Mouse (Mus musculus) 3T3-L1 (cell line): ENCODE measurements at regions not wholly inside any gene's neighbourhood (a gene's known extent, or its start where the extent isn't known, plus 50 kb on each side); places are given as distances from the start of the nearest gene placed in this dataset.

Source experiments
- DNase-seq: peaks from one replicate; pipeline ENCODE4 v3.0.0-alpha.2; 2015; ENCODE audit warnings: low read depth, low spot score

GRCm38 (mm10) chr14:123219590-123219989, 235.8 kb upstream of the Tmtc4 start:
- no peak for DNase-seq

DNA sequence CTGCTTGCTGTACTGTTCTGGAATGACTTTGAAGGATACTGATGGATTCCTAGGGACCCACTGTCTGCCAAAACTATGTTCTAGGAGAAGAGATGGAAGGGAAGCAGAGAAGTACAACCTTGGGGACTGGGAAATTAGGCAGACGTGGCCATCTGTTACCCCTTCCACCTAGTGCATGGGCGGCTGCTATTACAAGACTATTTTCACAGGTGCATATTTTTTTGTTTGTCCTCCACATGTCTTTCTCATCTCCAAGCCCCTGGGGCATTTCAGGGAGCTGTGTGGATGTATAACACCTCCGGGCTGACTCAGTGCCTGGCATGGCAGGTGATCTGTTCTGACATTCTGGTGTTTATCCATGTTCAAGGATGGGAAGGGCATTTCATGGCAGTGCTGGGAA, 226.4 kb upstream of the Tmtc4 start:
- DNase-seq = no peak

DNA sequence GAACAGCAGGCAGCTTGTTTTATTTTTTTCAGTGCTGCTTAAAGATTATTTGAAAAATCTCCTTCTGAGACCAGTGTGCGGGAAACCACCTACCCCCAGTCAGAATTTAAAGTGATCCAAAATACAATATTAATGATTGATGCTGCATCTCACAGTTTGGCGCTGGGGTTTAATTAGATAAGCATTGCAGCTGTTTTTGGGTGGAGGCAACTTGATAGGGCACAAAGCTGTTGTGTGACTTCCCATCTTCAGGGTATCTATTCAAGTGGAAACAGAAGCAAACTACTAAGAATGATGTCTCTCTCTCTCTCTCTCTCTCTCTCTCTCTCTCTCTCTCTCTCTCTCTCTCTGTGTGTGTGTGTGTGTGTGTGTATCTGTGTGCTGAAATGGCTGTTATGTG, 219.0 kb upstream of the Tmtc4 start:
- no peak for DNase-seq

DNA sequence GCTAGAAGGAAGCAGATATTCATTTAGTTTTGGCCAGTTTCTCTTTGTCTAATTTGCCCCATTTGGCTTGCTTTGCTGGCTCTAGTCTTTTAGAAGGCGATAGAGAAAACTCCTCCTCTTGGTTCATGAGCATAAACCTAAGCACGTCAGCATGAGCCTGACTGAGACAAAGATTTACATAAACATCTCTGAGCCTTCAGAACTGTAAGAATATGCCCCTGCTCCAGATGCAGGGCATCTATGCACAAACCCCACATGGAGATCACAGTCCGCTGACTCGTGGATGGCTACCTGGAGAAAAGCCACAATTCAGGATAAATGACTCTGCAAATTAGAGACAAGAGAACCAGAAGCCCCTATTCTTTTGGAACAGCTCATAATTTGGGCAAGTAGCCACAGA, 218.5 kb upstream of the Tmtc4 start:
- DNase-seq = peak; percentile 78

- peak; percentile 81 for DNase-seq
Observed at GRCm38 (mm10) chr14:123201426-123202274, 217.8 kb upstream of the Tmtc4 start.

GRCm38 (mm10) chr14:123199111-123199510, 215.3 kb upstream of the Tmtc4 start:
- DNase-seq = no peak

- no peak for DNase-seq
Observed at GRCm38 (mm10) chr14:123192574-123192973, 208.7 kb upstream of the Tmtc4 start.

DNA sequence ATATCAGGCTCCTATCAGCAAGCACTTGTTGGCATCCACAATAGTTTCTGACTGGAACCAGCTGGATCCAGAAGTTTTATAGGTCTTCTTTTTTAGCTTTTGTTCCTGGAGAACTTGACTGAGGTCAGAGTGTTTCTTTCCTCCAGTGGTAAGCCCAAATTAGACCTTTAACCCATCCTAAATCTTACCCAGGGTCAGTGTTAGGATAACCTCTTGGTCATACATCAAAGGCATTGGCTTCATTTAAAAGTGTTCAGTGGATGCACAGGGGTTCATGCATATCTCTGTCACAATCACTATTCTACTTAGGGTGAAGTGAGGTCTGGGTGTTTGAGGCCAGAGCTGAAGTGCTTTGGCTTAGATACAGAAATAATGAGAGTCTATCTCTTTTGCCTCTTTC, 206.9 kb upstream of the Tmtc4 start:
- no peak for DNase-seq

DNA sequence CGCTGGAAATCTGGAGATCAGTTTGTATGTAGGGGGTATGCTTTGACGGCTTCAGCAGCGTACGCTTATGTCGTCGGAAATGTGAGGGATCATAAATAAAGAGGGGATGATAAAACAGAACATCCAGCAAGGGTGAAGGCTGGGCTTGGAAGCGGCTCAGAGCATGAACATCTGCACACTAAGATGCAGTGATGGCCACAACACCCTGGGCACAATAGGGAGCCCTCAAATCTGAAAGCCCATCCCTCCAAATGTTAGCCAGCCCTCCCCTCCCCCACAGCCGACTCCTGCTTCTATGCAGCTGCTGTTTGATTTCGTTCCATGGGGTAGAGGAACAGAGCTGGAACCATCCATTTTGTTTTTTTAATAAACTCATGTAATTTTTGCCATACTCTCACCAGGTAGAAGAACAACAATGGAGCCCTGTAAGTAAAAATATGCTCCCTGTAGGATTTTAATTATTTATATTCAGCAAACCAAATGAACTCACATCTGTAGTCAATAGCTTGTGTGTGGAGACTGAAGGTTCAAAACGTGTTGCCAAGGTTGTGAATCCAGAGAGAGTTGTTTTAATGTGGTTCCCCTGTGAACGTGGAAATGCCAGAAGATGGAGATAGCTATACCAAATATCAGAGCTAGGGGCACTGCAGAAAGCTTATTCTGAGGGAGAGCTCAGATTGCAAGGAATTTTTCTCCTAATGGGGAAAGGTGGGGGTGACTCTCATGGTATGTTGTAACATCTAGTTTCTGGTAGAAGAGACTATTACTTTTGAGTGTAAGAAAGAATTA, 203.6 kb upstream of the Tmtc4 start:
- DNase-seq = peak; percentile 36

DNA sequence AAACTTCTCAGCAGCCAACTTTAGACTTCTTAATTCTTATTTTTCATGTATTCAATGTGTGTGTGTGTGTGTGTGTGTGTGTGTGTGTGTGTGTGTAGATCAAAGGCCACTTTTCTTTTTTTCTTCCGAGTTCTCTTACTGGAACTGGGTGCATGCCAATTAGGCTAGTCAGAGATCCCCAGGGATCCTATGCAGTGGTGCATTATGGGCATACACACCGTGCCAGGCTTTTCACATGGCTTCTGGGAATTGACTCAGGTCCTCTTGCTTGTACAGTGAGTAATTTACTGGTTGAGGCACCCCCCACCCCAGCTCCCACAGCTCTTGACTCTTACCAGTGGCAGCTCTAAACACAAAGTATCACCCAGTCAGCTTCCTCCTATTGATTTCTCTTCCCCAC, 189.3 kb upstream of the Tmtc4 start:
- peak; percentile 97 for DNase-seq

GRCm38 (mm10) chr14:123171865-123172264, 188.0 kb upstream of the Tmtc4 start:
- peak; percentile 60 for DNase-seq

GRCm38 (mm10) chr14:123163842-123164241, 180.0 kb upstream of the Tmtc4 start:
- no peak for DNase-seq

- DNase-seq = no peak
Observed at GRCm38 (mm10) chr14:123143489-123144046, 159.7 kb upstream of the Tmtc4 start.

DNA sequence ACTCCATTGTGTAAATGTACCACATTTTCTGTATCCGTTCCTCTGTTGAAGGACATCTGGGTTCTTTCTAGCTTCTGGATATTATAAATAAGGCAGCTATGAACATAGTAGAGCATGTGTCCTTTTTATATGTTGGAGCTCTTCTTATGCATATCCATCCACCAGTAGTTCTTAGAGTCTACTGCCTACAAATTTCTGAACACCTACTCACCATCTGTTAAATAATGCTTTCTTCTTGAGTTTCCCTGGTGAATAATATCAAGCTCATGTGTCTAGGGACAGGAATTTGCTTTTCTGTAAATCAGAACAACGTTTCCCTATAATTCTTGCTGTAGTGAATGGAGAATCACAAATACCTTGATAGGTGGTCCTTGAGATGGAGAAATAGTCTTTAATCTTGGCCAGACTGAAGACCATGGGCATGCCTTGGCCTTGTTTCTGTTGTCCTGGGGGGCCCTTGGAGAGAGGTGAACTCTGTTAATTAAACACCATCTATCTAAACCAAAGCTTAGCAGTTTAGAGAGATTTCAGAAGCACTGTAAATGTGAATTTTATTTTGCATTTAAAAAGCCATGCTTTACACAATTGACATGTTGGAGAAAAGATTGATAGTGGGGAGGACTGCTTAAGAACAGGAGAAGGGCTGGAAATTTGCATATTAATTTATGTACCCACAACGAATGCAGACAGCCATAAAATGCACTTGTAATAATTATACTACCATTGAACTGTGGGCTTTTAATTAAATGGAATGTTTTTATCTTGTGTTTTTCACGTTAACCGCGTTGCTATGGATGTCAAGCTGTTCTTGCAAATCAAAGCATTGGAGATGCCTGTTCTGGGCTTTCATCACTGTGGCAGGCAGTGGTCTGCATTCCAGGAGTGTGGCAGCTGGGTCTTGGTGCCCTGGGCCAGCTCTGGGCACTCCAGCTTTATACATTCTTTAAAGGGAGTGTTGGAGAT, 155.2 kb upstream of the Tmtc4 start:
- DNase-seq = no peak

- DNase-seq = peak; percentile 13
Observed at GRCm38 (mm10) chr14:123133979-123134378, 150.1 kb upstream of the Tmtc4 start.

GRCm38 (mm10) chr14:123120361-123120760, 136.5 kb upstream of the Tmtc4 start:
- DNase-seq = no peak

DNA sequence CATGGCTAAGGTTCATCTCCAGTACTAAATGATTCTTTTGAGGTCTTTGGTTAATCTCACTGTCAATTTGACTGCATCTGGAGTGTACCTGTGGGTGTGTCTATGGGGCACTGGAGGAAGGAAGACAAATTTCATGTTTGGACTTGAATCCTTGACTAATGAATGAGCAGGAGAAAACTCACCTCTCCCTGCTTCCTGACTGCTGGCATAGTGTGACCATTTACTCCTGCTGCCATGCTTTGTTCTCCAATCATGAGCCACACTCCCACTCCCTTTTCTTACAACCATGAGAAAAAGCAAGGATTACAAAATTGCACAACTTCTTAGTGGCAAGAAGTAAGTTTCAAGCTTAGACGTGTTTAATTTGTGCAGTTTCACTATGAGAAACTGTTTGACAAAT, 132.5 kb upstream of the Tmtc4 start:
- DNase-seq = no peak

- no peak for DNase-seq
Observed at GRCm38 (mm10) chr14:123110533-123110932, 126.7 kb upstream of the Tmtc4 start.

DNA sequence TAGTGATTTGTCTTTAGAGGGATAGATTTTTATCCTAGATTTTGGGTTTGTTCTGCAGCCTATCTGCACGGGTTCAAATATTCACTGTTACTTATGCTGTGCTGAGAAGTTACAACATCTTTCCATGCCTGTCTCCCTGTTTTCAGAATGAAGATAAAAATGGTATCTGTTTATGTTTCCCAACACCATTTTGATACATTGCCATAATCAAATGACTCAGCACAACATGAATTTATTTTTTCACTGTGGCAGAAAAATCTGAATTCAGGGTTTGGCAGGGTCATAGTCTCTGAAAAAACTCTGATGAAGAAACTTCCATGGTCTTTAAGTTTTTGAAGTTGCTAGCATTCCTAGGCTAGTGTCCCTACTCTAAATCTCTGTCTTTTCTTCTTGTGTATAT, 116.5 kb upstream of the Tmtc4 start:
- peak; percentile 68 for DNase-seq

- DNase-seq = peak; percentile 61
Observed at GRCm38 (mm10) chr14:123096086-123096485, 112.3 kb upstream of the Tmtc4 start.

- no peak for DNase-seq
Observed at GRCm38 (mm10) chr14:123082065-123082464, 98.2 kb upstream of the Tmtc4 start.
